Mouse (Mus musculus) lung, postnatal 25 days (tissue): ENCODE results near the gene Arrb2.
A peak's percentile ranks its signal among the peaks of the same experiment; 100 is the strongest.
"Not testable (repeated sequence)": the region's sequence is repeated elsewhere in the genome, so short reads cannot be mapped to it uniquely, and the experiment has no call there.

Experiments
- DNase-seq: peaks from one replicate; pipeline ENCODE4 v3.0.0; 2022; ENCODE audit warnings: low spot score

Gene Arrb2

GRCm38 (mm10) chr11:70432048-70432894 lies at the start of gene Arrb2:
Gene Arrb2, plus strand, starts transcription at chr11:70432635.
- peak; percentile 98 for DNase-seq

DNA sequence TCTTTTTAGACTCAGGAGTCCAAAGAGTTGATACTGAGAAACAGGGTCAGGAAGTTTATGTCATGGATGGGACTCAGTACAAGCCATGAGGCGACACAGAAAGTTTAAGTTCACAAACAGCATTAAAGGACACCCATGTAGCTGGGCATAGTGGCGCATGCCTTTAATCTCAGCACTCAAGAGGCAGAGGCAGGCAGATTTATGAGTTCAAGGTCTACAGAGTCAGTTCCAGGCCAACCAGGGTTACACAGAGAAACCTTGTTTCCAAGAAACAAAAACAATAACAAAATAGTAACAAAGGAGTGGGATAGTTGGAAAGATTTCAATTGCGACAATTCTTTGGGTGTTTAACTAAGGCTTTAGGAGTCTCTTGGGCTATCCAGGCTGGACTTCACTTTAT lies 48.3 kb upstream of the Arrb2 start:
- DNase-seq = no peak

DNA sequence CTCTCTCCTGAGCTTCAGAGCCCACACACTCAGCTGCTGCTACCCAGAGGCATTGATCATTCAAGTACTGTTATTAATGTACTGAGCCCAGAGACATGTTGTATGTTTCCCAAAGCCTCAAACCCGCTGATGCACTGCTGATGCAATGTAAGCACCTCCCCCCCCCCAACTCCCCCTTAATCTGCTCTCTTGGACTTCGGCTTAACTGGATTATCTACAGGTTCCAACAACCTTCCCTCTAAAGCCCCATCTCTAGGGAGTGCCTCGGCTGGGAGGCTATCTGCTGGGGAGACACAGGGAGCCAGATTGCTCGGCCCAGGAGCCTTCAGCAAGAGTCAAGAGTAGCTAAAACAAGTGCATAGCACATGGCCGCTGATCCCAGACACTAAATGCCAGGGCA lies 45.0 kb upstream of the Arrb2 start:
- DNase-seq = no peak

DNA sequence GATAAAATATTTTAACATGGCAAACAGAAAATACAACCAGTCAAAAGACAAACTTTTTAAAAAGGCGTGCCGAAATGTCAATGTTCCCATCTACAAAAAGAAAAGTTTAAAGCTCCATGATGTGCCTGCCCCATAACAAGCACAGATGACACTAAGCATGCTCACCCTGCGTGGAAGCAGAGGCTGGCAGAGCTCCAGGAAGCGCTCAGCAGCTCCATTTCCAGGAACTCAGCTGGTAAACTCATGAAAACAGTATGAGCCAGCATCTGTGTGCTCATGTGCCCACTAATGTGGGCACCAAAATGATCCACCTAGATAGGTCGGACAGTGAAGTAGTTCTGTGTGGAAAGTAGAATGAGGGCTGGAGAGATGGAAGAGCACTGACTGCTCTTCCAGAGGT lies 43.0 kb upstream of the Arrb2 start:
- DNase-seq = no peak

- peak; percentile 16 for DNase-seq
These were observed 28.8 kb upstream of the Arrb2 start for GRCm38 (mm10) chr11:70403598-70403997.

GRCm38 (mm10) chr11:70409594-70410296 lies 22.7 kb upstream of the Arrb2 start, which contains the start of gene Pelp1:
Gene Pelp1, minus strand, starts transcription at chr11:70410031.
- peak; percentile 85 for DNase-seq

DNA sequence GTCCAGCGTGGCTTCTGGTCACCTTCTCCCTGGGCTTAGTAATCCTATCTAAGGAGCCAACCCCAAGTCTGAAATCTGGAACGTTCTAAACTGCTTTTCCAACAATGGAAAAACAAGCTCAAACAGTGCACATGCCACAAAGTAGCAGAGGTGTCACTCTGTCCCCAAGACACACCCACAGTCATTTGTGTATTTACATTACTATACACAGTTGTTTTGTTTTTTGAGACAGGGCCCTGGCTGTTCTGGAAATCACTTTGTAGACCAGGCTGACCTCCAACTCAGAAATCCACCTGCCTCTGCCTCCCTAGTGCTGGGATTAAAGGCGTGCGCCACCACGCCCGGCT lies 22.2 kb upstream of the Arrb2 start:
- no peak for DNase-seq

DNA sequence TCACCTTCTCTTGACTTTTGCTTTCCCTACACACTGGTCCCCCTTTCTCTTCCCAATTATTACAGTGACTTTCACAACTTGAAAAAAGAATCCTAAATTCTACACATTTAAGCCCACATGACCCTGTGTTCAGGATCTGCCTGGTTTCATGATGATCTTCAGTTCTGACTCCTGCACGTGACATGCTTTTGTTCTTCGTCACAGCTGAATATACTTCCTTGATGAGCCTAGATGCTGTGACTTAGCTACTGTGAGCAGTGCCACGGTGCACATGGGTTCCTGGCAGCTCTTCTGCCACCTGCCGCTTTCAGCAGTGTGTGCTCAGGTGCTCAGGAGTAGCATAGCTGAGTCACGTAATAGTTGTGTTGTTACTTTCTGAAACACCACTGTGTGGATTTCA lies 19.8 kb upstream of the Arrb2 start:
- DNase-seq = no peak

GRCm38 (mm10) chr11:70413961-70414360 lies 18.5 kb upstream of the Arrb2 start:
- peak; percentile 70 for DNase-seq

GRCm38 (mm10) chr11:70418199-70418598 lies 14.2 kb upstream of the Arrb2 start:
- no peak for DNase-seq

GRCm38 (mm10) chr11:70419486-70419885 lies 12.9 kb upstream of the Arrb2 start:
- no peak for DNase-seq

DNA sequence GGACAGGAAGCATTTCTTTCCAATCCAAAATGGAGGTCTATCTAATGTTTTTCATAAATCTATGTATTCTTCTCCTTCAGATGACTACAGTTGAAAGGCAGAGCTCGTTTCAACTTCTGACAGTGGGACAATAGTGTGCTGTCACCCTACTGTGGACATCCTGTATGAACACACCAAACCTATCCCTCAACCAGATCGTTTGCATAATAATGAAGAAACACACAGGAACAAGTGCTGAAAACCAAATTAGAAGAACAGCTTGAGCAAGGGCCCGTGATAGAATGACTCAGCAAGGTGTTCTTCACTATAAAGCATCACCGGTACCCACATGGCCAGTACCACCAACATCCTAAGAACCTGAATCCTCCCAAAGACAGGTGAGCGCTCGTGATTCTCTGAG lies 5.8 kb upstream of the Arrb2 start:
- DNase-seq = not testable (repeated sequence)

- DNase-seq = no peak
These were observed 861 bp upstream of the Arrb2 start for GRCm38 (mm10) chr11:70431574-70431973.

DNA sequence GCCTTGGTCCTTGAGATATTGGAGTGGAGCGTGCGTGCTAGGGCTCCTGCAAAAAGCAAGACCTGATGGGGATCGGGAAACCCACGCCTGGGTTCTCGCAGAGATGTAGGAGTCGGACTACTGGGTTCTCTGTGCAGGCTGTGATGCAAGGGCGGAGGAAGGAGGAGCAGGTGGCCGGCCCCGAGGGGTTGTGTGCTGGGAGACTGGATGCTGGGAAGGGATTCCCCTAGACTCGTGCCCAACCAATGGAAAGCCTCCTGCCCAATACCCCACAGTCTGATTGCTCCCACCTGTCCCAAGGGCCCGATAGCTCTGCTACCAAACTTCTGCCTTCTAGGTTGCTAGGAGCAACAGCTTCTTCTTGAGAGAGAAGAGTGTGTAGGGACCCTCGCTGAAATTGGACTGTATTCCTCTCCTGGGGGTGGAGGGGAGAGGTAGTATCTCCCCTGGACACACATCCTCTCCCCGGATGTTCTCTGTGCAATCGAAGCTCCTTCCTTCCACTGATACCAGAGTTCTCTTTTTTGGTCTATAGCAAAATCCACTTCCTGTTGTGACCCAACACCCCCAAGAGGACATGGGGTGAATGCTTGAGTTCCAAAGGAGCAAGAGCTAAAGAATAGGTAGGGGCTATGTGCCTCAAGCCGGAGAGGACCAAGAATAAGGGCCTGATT lies 597 bp downstream of the Arrb2 start:
- peak; percentile 45 for DNase-seq

- DNase-seq = no peak
These were observed 1.1 kb downstream of the Arrb2 start for GRCm38 (mm10) chr11:70433569-70433943.

GRCm38 (mm10) chr11:70433951-70434350 lies 1.5 kb downstream of the Arrb2 start:
- DNase-seq = no peak

GRCm38 (mm10) chr11:70435476-70435875 lies 3.0 kb downstream of the Arrb2 start:
- DNase-seq = no peak

DNA sequence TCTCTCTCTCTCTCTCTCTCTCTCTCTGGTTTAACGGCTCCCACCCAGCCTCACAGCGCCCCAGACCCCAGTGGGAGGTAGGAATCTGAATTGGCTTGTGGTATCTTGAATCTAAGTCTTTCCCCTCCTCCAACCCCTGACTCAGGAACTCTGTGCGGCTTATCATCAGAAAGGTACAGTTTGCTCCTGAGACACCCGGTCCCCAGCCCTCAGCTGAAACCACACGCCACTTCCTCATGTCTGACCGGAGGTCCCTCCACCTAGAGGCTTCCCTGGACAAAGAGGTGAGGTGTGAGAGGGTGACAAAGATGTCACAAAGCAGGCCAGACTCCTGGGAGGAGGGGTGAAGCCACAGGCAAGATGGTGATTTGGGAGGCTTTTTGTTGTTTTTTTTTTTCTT lies 5.0 kb downstream of the Arrb2 start:
- no peak for DNase-seq

GRCm38 (mm10) chr11:70438728-70439374 lies 6.4 kb downstream of the Arrb2 start:
- DNase-seq = no peak

DNA sequence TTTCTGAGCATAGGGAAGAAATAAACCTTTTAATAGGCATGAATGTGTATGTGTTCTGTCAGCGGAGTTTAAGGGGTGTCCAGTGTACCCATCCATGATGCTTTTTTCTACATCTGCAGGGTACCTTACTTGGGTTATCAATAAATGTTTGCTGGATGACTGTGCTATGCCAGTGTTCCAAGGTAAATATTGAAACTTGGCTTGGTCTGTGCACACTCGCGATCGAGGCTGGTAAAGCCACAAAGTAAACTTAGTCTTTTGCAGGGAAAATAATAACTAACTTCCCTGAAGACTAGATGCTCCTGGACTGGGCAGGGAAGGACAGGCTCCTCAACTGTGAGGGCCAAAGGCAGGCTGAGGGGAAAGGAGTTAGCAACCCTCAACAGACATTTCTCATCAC lies 8.2 kb downstream of the Arrb2 start:
- no peak for DNase-seq

DNA sequence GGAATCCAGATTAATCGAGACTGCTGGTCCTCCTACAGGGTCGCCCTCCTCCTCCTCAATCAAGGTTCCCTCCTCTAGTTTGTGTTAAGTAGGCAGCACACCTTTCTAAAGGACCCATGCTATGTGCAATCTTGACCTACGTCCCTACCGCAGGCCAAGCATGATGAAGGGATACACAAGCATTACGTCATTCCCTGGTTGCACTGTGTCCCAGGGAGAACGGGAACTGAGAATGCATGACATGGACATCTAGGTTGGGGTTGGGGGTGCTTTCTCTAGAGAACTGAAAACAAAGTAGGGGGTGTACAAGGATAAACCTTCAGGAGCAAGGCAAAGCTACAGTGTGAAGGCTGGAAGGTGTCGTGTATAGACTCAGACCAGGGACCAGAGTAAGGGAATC lies 9.4 kb downstream of the Arrb2 start:
- DNase-seq = no peak

DNA sequence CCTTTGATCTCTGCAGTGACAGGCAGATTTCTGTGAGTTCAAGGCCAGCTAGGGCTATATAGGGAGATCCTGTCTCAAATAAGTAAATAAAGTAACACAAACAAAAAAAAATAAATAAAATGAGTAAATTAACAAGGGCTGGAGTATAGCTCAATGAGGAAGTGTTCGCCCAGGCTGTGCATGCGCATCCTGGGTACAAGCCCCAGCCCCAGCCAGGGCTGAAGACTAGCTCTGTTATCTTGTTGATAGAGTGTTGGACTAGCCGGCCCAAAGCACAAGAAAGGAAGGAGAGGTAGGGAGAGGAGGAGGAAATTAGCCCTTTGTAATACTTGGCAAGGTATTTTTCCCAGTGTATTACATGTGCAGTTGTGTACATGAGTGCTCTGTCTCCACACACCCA lies 11.5 kb downstream of the Arrb2 start:
- no peak for DNase-seq
